Mouse (Mus musculus): Measurements from ENCODE around the gene Rnf144a. TPM values are rescaled to one million over a fixed set of nuclear protein-coding genes. Genes with fewer than 3 reads are reported as not detected.

Gene Rnf144a
- polyA plus RNA-seq, 1 experiment from 2014 or later, result 36.8 TPM

DNA sequence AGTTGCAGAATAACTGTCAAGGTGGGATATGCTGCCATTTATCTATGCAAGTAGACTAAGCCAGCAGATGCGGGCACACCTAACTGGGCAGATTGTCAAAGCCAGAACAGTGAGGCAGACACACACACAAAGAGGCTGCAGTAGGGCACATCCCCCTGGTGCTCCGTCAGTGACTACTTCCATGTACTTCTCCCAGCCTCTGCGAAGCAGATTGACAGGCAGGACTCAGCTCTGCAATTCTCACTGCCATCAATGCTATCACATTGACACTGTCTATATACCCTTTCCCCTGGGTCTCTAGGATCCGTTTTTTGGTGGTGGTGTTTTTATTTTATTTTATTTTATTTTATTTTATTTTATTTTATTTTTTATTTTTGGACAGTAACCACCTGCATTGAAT, 57.8 kb downstream of the Rnf144a start:
- no peaks in the 10 kb centered on the region for H3K36me3 ChIP-seq (ENCODE audit: control insufficient read depth, insufficient read depth, low read length)
- no peak overlapping the region for H3K4me3 ChIP-seq (ENCODE audit: low read depth, low read length)
- 88% methylated on average over 4 of the region's 4 CpGs for WGBS
- no peak overlapping the region for H3K4me2 ChIP-seq (ENCODE audit: low read depth, low read length, severe bottlenecking)
- ATAC-seq (replicated peaks; ENCODE audit: low FRiP score), result no peak
- DNase-seq (ENCODE audit: low spot score), result no peak
- no peak overlapping the region for H3K27ac ChIP-seq (ENCODE audit: low read depth, low read length)
- no peaks in the 10 kb centered on the region for H3K27me3 ChIP-seq (ENCODE audit: control insufficient read depth, insufficient read depth, low read length)
- no peak overlapping the region for H3K9ac ChIP-seq (ENCODE audit: low read length)
- H3K4me1 ChIP-seq (replicated peaks; ENCODE audit: control insufficient read depth, insufficient read depth, low read length), result no peaks in the 10 kb centered on the region
- no peaks in the 10 kb centered on the region for H3K9me3 ChIP-seq (ENCODE audit: control insufficient read depth, low read length)

DNA sequence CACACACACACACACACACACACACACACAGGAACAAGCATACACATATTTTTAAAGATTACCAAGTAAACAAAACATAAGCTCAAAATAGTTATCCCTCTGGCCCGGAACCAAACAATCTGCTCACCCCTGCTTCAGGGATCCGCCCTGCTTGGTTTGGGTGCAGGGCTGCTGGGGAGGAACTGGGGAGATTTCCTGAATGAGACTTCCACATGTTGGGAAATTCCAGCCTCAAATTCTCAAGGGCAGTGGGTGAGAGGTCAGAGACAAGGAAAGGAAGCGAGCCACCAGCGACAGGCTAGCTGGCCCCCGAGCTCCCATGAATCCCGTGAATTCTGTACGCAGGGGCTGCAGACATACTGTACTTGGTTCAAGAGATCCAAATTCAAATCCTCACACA, 58.9 kb downstream of the Rnf144a start:
- ATAC-seq (replicated peaks; ENCODE audit: low FRiP score) (no peak), DNase-seq (ENCODE audit: low spot score) (no peak)
- WGBS, result 86% methylated on average over 7 of the region's 7 CpGs
- Histone ChIP-seq H3K9ac (ENCODE audit: low read length) (no peak overlapping the region), H3K27me3 (ENCODE audit: control insufficient read depth, insufficient read depth, low read length) (no peaks in the 10 kb centered on the region), H3K4me1 (replicated peaks; ENCODE audit: control insufficient read depth, insufficient read depth, low read length) (peaks cover 3% of the 10 kb centered on the region; the same call in 1 of the 2 replicates), H3K27ac (ENCODE audit: low read depth, low read length) (no peak overlapping the region), H3K4me2 (ENCODE audit: low read depth, low read length, severe bottlenecking) (no peak overlapping the region), H3K36me3 (ENCODE audit: control insufficient read depth, insufficient read depth, low read length) (no peaks in the 10 kb centered on the region), H3K9me3 (ENCODE audit: control insufficient read depth, low read length) (no peaks in the 10 kb centered on the region), H3K4me3 (ENCODE audit: low read depth, low read length) (no peak overlapping the region)

DNA sequence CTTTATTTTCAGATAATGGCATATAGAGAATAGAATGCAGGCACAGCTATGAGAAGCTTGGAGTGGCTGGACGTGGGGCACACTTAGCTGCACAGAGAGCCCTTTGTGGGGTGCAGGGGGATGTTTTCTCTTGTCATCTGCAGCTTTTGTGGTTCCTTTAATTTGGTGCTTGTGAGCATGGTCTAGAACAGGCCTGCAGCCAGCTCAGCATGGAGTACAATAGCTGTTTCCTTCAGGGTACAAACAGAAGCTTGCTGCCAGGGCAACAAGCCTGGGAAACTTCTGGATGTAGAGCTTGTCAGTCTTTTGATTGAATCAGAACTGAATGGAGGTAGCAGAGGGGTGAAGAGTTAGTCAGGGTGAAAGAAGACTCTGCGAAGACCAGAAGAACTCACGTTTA, 63.7 kb downstream of the Rnf144a start:
- no peak for DNase-seq (ENCODE audit: low spot score)

DNA sequence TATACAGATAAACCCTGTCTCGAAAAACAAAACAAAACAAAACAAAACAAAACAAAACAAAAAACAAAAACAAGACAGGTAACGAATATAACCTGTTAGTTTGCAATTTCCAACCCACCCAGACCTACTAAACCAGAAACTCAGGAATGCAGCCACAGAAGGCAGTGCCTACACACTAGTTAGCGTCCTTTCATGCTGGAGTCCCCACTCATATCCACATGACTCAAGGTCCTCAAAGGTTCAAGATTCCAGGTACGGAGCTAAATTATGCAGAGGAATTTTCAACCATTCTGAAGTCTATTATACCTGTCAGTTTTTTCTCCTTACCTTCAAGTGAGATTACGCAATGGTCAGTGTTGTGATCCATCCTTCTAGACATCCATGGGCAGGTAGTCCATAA, 70.6 kb downstream of the Rnf144a start:
- DNase-seq (ENCODE audit: low spot score), result no peak
- Histone ChIP-seq H3K9ac (ENCODE audit: low read length) (no peak overlapping the region), H3K4me2 (ENCODE audit: low read depth, low read length, severe bottlenecking) (no peak overlapping the region), H3K27me3 (ENCODE audit: control insufficient read depth, insufficient read depth, low read length) (no peaks in the 10 kb centered on the region), H3K4me1 (replicated peaks; ENCODE audit: control insufficient read depth, insufficient read depth, low read length) (no peaks in the 10 kb centered on the region), H3K36me3 (ENCODE audit: control insufficient read depth, insufficient read depth, low read length) (no peaks in the 10 kb centered on the region), H3K9me3 (ENCODE audit: control insufficient read depth, low read length) (no peaks in the 10 kb centered on the region), H3K4me3 (ENCODE audit: low read depth, low read length) (no peak overlapping the region), H3K27ac (ENCODE audit: low read depth, low read length) (no peak overlapping the region)
- ATAC-seq (replicated peaks; ENCODE audit: low FRiP score), result no peak
- WGBS, result 93% methylated on average over 5 of the region's 5 CpGs

More for the DNA sequence above, 63.7 kb downstream of the Rnf144a start:
- Histone ChIP-seq H3K4me3 (ENCODE audit: low read depth, low read length) (no peak overlapping the region), H3K9ac (ENCODE audit: low read length) (no peak overlapping the region), H3K27ac (ENCODE audit: low read depth, low read length) (no peak overlapping the region), H3K9me3 (ENCODE audit: control insufficient read depth, low read length) (no peaks in the 10 kb centered on the region), H3K4me2 (ENCODE audit: low read depth, low read length, severe bottlenecking) (no peak overlapping the region), H3K4me1 (replicated peaks; ENCODE audit: control insufficient read depth, insufficient read depth, low read length) (peaks cover 3% of the 10 kb centered on the region; the same call in 1 of the 2 replicates), H3K36me3 (ENCODE audit: control insufficient read depth, insufficient read depth, low read length) (no peaks in the 10 kb centered on the region), H3K27me3 (ENCODE audit: control insufficient read depth, insufficient read depth, low read length) (no peaks in the 10 kb centered on the region)
- no peak for ATAC-seq (replicated peaks; ENCODE audit: low FRiP score)
- WGBS, result 59% methylated on average over 3 of the region's 3 CpGs

DNA sequence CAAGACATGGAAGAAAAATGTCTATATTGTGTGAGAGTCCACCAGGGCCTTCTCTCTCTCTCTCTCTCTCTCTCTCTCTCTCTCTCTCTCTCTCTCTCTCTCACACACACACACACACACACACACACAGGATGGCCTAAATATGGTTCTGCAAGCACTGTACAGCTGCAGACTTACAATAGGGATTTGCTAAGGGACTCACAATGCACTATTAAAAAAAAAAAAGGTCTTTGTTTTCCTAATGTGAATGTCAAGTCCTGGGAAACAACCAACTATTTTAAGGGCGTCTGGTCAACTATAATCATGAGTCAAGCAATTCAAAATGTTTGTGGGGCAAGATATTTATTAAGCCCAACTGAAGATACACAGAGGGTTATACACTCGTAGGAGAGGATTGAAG, 71.9 kb downstream of the Rnf144a start:
- Histone ChIP-seq H3K4me3 (ENCODE audit: low read depth, low read length) (no peak overlapping the region), H3K27me3 (ENCODE audit: control insufficient read depth, insufficient read depth, low read length) (no peaks in the 10 kb centered on the region), H3K4me1 (replicated peaks; ENCODE audit: control insufficient read depth, insufficient read depth, low read length) (no peaks in the 10 kb centered on the region), H3K9ac (ENCODE audit: low read length) (no peak overlapping the region), H3K36me3 (ENCODE audit: control insufficient read depth, insufficient read depth, low read length) (no peaks in the 10 kb centered on the region), H3K9me3 (ENCODE audit: control insufficient read depth, low read length) (no peaks in the 10 kb centered on the region), H3K4me2 (ENCODE audit: low read depth, low read length, severe bottlenecking) (no peak overlapping the region), H3K27ac (ENCODE audit: low read depth, low read length) (no peak overlapping the region)
- 70% methylated on average over 2 of the region's 2 CpGs for WGBS
- no peak for DNase-seq (ENCODE audit: low spot score)
- no peak for ATAC-seq (replicated peaks; ENCODE audit: low FRiP score)

DNA sequence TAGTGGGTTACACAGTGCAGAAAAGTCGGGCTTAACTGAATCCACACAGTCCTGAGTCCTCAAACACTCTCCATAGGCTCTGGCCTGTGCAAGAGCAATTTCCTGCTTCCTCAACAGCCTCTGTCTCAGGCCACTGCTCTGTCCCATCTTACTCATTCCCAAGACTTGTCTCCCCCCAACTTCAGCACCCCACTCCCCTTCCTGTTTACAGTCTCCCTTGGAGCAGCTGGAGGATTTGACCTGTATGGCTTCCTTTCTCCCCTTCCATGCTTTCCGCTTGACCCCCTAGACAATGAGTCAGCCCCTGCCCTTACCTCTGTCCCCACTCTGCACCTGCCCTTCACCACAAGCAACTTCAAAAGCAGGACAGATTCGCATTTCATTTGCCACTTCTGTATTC, 72.4 kb downstream of the Rnf144a start:
- Histone ChIP-seq H3K9ac (ENCODE audit: low read length) (no peak overlapping the region), H3K4me2 (ENCODE audit: low read depth, low read length, severe bottlenecking) (no peak overlapping the region), H3K27me3 (ENCODE audit: control insufficient read depth, insufficient read depth, low read length) (no peaks in the 10 kb centered on the region), H3K27ac (ENCODE audit: low read depth, low read length) (no peak overlapping the region), H3K4me1 (replicated peaks; ENCODE audit: control insufficient read depth, insufficient read depth, low read length) (no peaks in the 10 kb centered on the region), H3K4me3 (ENCODE audit: low read depth, low read length) (no peak overlapping the region), H3K9me3 (ENCODE audit: control insufficient read depth, low read length) (no peaks in the 10 kb centered on the region), H3K36me3 (ENCODE audit: control insufficient read depth, insufficient read depth, low read length) (no peaks in the 10 kb centered on the region; the same call in 1 of the 2 replicates)
- ATAC-seq (replicated peaks; ENCODE audit: low FRiP score) (no peak), DNase-seq (ENCODE audit: low spot score) (no peak)
- WGBS, result 88% methylated on average over 3 of the region's 3 CpGs

DNA sequence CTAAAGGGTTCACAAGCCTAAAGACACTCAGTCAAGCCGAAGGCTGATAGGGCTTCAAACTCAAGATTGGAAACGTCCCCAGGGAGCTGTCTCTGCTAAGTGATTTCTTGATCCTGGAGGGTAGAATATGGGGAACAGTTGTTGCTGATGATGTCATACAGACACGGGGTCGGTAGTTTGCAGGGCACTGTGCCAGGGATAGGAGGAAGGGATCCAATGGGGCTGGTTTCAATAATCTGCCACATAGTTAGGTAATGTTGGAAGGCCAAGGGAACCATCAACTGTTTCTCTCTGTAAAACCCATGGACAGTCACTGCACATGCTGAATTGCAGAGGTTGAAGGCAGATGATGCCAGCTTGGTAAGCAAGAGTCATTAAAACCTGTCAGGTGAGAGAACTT, 73.0 kb downstream of the Rnf144a start:
- Histone ChIP-seq H3K4me2 (ENCODE audit: low read depth, low read length, severe bottlenecking) (no peak overlapping the region), H3K27me3 (ENCODE audit: control insufficient read depth, insufficient read depth, low read length) (no peaks in the 10 kb centered on the region), H3K9me3 (ENCODE audit: control insufficient read depth, low read length) (no peaks in the 10 kb centered on the region), H3K4me1 (replicated peaks; ENCODE audit: control insufficient read depth, insufficient read depth, low read length) (no peaks in the 10 kb centered on the region), H3K36me3 (ENCODE audit: control insufficient read depth, insufficient read depth, low read length) (no peaks in the 10 kb centered on the region; the same call in 1 of the 2 replicates), H3K4me3 (ENCODE audit: low read depth, low read length) (no peak overlapping the region), H3K27ac (ENCODE audit: low read depth, low read length) (no peak overlapping the region), H3K9ac (ENCODE audit: low read length) (no peak overlapping the region)
- WGBS, result 91% methylated on average over 4 of the region's 4 CpGs
- ATAC-seq (replicated peaks; ENCODE audit: low FRiP score) (no peak), DNase-seq (ENCODE audit: low spot score) (no peak)

DNA sequence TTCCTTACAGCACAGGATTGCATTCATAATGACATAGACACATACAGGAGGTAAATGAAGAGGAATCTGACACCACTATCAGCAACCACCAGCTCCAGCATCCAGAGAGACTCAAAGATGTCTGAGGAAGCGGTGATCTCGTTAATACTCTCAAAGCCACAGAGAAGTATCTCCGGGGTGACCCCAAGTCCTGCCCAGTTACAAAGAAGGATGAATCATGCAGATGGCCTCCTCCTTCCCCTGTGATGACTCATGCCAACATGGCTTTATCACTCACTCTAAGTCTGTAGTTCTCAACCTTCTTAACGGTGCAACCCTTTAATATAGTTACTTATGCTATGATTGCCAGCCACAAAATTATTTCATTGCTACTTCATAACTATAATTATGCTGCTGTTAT, 74.4 kb downstream of the Rnf144a start:
- Histone ChIP-seq H3K4me1 (replicated peaks; ENCODE audit: control insufficient read depth, insufficient read depth, low read length) (no peaks in the 10 kb centered on the region), H3K4me2 (ENCODE audit: low read depth, low read length, severe bottlenecking) (no peak overlapping the region), H3K36me3 (ENCODE audit: control insufficient read depth, insufficient read depth, low read length) (no peaks in the 10 kb centered on the region; the same call in 1 of the 2 replicates), H3K27me3 (ENCODE audit: control insufficient read depth, insufficient read depth, low read length) (no peaks in the 10 kb centered on the region), H3K4me3 (ENCODE audit: low read depth, low read length) (no peak overlapping the region), H3K9me3 (ENCODE audit: control insufficient read depth, low read length) (no peaks in the 10 kb centered on the region), H3K9ac (ENCODE audit: low read length) (no peak overlapping the region), H3K27ac (ENCODE audit: low read depth, low read length) (no peak overlapping the region)
- DNase-seq (ENCODE audit: low spot score) (no peak), ATAC-seq (replicated peaks; ENCODE audit: low FRiP score) (no peak)
- 90% methylated on average over 4 of the region's 4 CpGs for WGBS

DNA sequence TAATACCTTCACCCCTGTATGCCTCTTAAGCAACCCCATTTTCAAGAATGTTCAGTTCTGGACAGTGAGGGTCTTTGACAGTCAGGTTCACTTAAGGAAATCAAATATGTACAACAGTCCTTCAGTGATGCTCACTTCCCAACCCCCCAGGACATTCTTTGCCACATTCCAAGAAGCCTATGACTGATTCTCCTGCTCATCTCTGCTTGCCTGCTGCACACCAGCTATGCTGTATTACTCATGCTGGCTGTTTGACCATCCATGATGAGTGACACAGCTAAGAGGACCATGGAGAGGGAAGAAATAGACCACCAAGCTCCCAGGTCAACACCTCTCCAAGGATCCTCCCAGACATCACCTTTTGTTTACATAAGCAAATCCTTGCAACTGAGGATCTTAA, 75.2 kb downstream of the Rnf144a start:
- no peak overlapping the region for H3K27ac ChIP-seq (ENCODE audit: low read depth, low read length)

More for the DNA sequence above, 75.2 kb downstream of the Rnf144a start:
- Histone ChIP-seq H3K4me3 (ENCODE audit: low read depth, low read length) (no peak overlapping the region), H3K9me3 (ENCODE audit: control insufficient read depth, low read length) (no peaks in the 10 kb centered on the region), H3K4me2 (ENCODE audit: low read depth, low read length, severe bottlenecking) (no peak overlapping the region), H3K27me3 (ENCODE audit: control insufficient read depth, insufficient read depth, low read length) (no peaks in the 10 kb centered on the region), H3K36me3 (ENCODE audit: control insufficient read depth, insufficient read depth, low read length) (no peaks in the 10 kb centered on the region; the same call in 1 of the 2 replicates), H3K4me1 (replicated peaks; ENCODE audit: control insufficient read depth, insufficient read depth, low read length) (no peaks in the 10 kb centered on the region), H3K9ac (ENCODE audit: low read length) (no peak overlapping the region)
- DNase-seq (ENCODE audit: low spot score) (no peak), ATAC-seq (replicated peaks; ENCODE audit: low FRiP score) (no peak)

All from forebrain, embryonic 11.5 days (tissue).